Mouse (Mus musculus): Measurements from ENCODE around the gene Smap2.

Smap2 gene

GRCm38 (mm10) chr4:120974711-120975427, 42.2 kb downstream of the Smap2 start:
- DNase-seq = peak in 1 of 2 experiments; percentile 29

GRCm38 (mm10) chr4:120971842-120972241, 45.2 kb downstream of the Smap2 start:
- no peak for DNase-seq

- peak; percentile 39 to 49 for DNase-seq
Observed at GRCm38 (mm10) chr4:120969382-120970146, 47.5 kb downstream of the Smap2 start.

GRCm38 (mm10) chr4:120968486-120968885, 48.6 kb downstream of the Smap2 start:
- no peak for DNase-seq

- no peak for DNase-seq
Observed at GRCm38 (mm10) chr4:120955586-120955985, 61.5 kb downstream of the Smap2 start.

- DNase-seq = no peak
Observed at GRCm38 (mm10) chr4:120953667-120954066, 63.4 kb downstream of the Smap2 start.

- DNase-seq = no peak
Observed at GRCm38 (mm10) chr4:120953038-120953437, 64.0 kb downstream of the Smap2 start.

- no peak for DNase-seq
Observed at GRCm38 (mm10) chr4:120952163-120952562, 64.9 kb downstream of the Smap2 start.

- DNase-seq = peak; percentile 94 to 95
Observed at GRCm38 (mm10) chr4:120951428-120951973, 65.5 kb downstream of the Smap2 start, which contains the start of gene Zfp69. Gene Zfp69 (minus strand): TSS chr4:120951699.

GRCm38 (mm10) chr4:120950763-120951427, 66.2 kb downstream of the Smap2 start:
- peak in 1 of 2 experiments; percentile 15 for DNase-seq

- DNase-seq = peak; percentile 64 to 67
Observed at GRCm38 (mm10) chr4:120948938-120949337, 68.1 kb downstream of the Smap2 start.

GRCm38 (mm10) chr4:120935006-120935405, 82.0 kb downstream of the Smap2 start:
- DNase-seq = no peak

GRCm38 (mm10) chr4:120930736-120931135, 86.3 kb downstream of the Smap2 start:
- no peak for DNase-seq

- DNase-seq = peak; percentile 30 to 42
Observed at GRCm38 (mm10) chr4:120928686-120929085, 88.4 kb downstream of the Smap2 start.

- DNase-seq = peak; percentile 47 to 65
Observed at GRCm38 (mm10) chr4:120925386-120925785, 91.7 kb downstream of the Smap2 start.

GRCm38 (mm10) chr4:120924554-120925299, 92.3 kb downstream of the Smap2 start, which contains the start of gene Exo5:
Gene Exo5 (minus strand): TSS chr4:120925017.
- DNase-seq = peak; percentile 95

- no peak for DNase-seq
Observed at GRCm38 (mm10) chr4:120921461-120921860, 95.6 kb downstream of the Smap2 start.
